24 mouse cellular contexts compared by ENCODE assay signal in genomic region chr1:171915638-171916458, GRCm38 (mm10). TPM values are rescaled to one million over a fixed set of nuclear protein-coding genes. Genes with fewer than 3 reads are reported as not detected.
DNase-seq lines count a peak whose midpoint lies in the region; ATAC-seq and TF ChIP-seq lines count a peak whose summit lies in the region.
"Had no signal": no experiment of that assay in that cellular context is flagged by ENCODE, and none has a peak within 500 bp of the region (broad histone marks: within the 10 kb centered on the region; RNA-seq: fewer than 3 reads in every experiment).

No protein-coding gene starts in this region.

- peak; percentile 29 for ATAC-seq in activated CD4-positive, CD25-positive, alpha-beta regulatory T cell, adult 4 months
- ATAC-seq: intestine, embryonic 16.5 days; liver, postnatal 0 days had no signal

- intact Hi-C loops in heart, postnatal 14 days (cut with DNase I): no loop called here

- peak; percentile 39 for DNase-seq in thymus, adult 2 months
- no peak for DNase-seq in thymus, postnatal 0 days (ENCODE audit: low spot score)
- DNase-seq in splenic B cell, adult 2 months (ENCODE audit: low read depth, low spot score): peak; percentile 80
- DNase-seq in heart, postnatal 14 days: no peak
- no peak for DNase-seq in heart, embryonic 10.5 days (ENCODE audit: low spot score)
- no peak for DNase-seq in urinary bladder, adult 18-20 months (ENCODE audit: low spot score in 2 of 2)
- DNase-seq: adrenal gland, adult 8-10 months; cerebellum, adult 9-10 months; gastrocnemius, postnatal 10 days; heart, adult 2 months; kidney, postnatal 4 days; liver, postnatal 0 days; lung, postnatal 4 days; right cerebral cortex, adult 18-20 months had no signal

- 57% methylated on average over 13 of the region's 13 CpGs for WGBS in thymus, adult 2 months
- 83% methylated on average over 13 of the region's 13 CpGs for WGBS in heart, embryonic 10.5 days

- TF ChIP-seq CTCF in thymus, adult 2 months (IDR thresholded peaks at IDR 0.05; ENCODE audit: borderline replicate concordance, control insufficient read depth, extremely low read depth, insufficient read depth, low read length, poor library complexity): no peak

- no peak for TF ChIP-seq POLR2A in thymus, adult 2 months (IDR thresholded peaks at IDR 0.05; ENCODE audit: control insufficient read depth, extremely low read depth, insufficient read depth, low read length, poor library complexity)

- H3K27ac ChIP-seq in thymus, adult 2 months (ENCODE audit: control insufficient read depth, insufficient read depth, low read length): peak overlapping the region; percentile 74
- H3K27ac ChIP-seq in heart, embryonic 10.5 days: no peak overlapping the region
- H3K27ac ChIP-seq: embryonic facial prominence, embryonic 10.5 days; forebrain, embryonic 12.5 days; heart, adult 2 months; hindbrain, embryonic 13.5 days; kidney, embryonic 15.5 days; limb, embryonic 10.5 days; neural tube, embryonic 12.5 days; stomach, postnatal 0 days had no signal

- no peak overlapping the region; the same call in 1 of the 2 replicates for H3K4me3 ChIP-seq in thymus, adult 2 months (ENCODE audit: control insufficient read depth, insufficient read depth, low read length)
- no peak overlapping the region for H3K4me3 ChIP-seq in heart, embryonic 10.5 days
- H3K4me3 ChIP-seq: embryonic facial prominence, embryonic 10.5 days; forebrain, embryonic 12.5 days; heart, adult 2 months; hindbrain, embryonic 13.5 days; kidney, embryonic 15.5 days; limb, embryonic 10.5 days; neural tube, embryonic 12.5 days had no signal

- no peaks in the 10 kb centered on the region for H3K27me3 ChIP-seq in thymus, adult 2 months (ENCODE audit: control insufficient read depth, insufficient read depth, low read length)
- no peaks in the 10 kb centered on the region for H3K27me3 ChIP-seq in splenic B cell, adult 2 months (ENCODE audit: control insufficient read depth, insufficient read depth, low read length, poor library complexity, severe bottlenecking)
- no peaks in the 10 kb centered on the region for H3K27me3 ChIP-seq in heart, embryonic 10.5 days (ENCODE audit: insufficient read depth, poor library complexity, severe bottlenecking)
- H3K27me3 ChIP-seq: forebrain, embryonic 12.5 days; hindbrain, embryonic 13.5 days; kidney, embryonic 15.5 days; neural tube, embryonic 12.5 days had no signal

- no peaks in the 10 kb centered on the region for H3K9me3 ChIP-seq in heart, embryonic 10.5 days
- H3K9me3 ChIP-seq: forebrain, embryonic 12.5 days; kidney, embryonic 15.5 days; neural tube, embryonic 12.5 days had no signal

- peaks cover 21% of the 10 kb centered on the region for H3K4me1 ChIP-seq in thymus, adult 2 months (replicated peaks; ENCODE audit: control insufficient read depth, insufficient read depth, low read length)
- no peaks in the 10 kb centered on the region for H3K4me1 ChIP-seq in heart, embryonic 10.5 days
- H3K4me1 ChIP-seq: embryonic facial prominence, embryonic 10.5 days; forebrain, embryonic 12.5 days; hindbrain, embryonic 13.5 days; kidney, embryonic 15.5 days; limb, embryonic 10.5 days; neural tube, embryonic 12.5 days had no signal

- H3K36me3 ChIP-seq in thymus, adult 2 months (ENCODE audit: control insufficient read depth, insufficient read depth, low read length): peaks cover 17% of the 10 kb centered on the region; the same call in 1 of the 2 replicates
- no peaks in the 10 kb centered on the region for H3K36me3 ChIP-seq in splenic B cell, adult 2 months (ENCODE audit: control insufficient read depth, insufficient read depth, low read length, poor library complexity, severe bottlenecking)
- no peaks in the 10 kb centered on the region for H3K36me3 ChIP-seq in heart, embryonic 10.5 days
- H3K36me3 ChIP-seq: embryonic facial prominence, embryonic 10.5 days; forebrain, embryonic 12.5 days; hindbrain, embryonic 13.5 days; kidney, embryonic 15.5 days; limb, embryonic 10.5 days; neural tube, embryonic 12.5 days had no signal

RNA-seq across cellular contexts. Expression of gene Slamf6, which starts 1.5 kb away (rescaled TPM):
- 46.6 and 52.0 TPM in 2 replicates for polyA plus RNA-seq in thymus, adult 2 months (2012; rRNA removed)
- 228 and 249 TPM in 2 replicates for polyA plus RNA-seq in thymus, postnatal 0 days (2015; fragmentation: Nextera tagmentation; extraction: Ambion mirVana)
- polyA plus RNA-seq in activated CD4-positive, CD25-positive, alpha-beta regulatory T cell, adult 4 months (2017; shearing (Covaris generic)): 100 to 1,000 TPM; 377 to 508 TPM
- 1 to 10 TPM in 1 of 2 experiments, under 1 TPM in 1; 0.79 to 3.5 TPM for total RNA-seq in heart, postnatal 14 days (2021)
- polyA plus RNA-seq in heart, embryonic 10.5 days (2016; fragmentation: Nextera tagmentation; extraction: Ambion mirVana): 0.08 TPM in 1 of 2 replicates, not detected in the other
- polyA plus RNA-seq: embryonic facial prominence, embryonic 10.5 days; forebrain, embryonic 12.5 days; hindbrain, embryonic 13.5 days; limb, embryonic 10.5 days; neural tube, embryonic 12.5 days had no signal

RNA-seq across cellular contexts. Expression of gene Gm10521, which starts 20.4 kb away (rescaled TPM):
- 9.5 and 11.6 TPM in 2 replicates for polyA plus RNA-seq in thymus, adult 2 months (2012; rRNA removed)
- polyA plus RNA-seq in thymus, postnatal 0 days (2015; fragmentation: Nextera tagmentation; extraction: Ambion mirVana): 0.39 and 0.88 TPM in 2 replicates
- polyA plus RNA-seq in activated CD4-positive, CD25-positive, alpha-beta regulatory T cell, adult 4 months (2017; shearing (Covaris generic)): 1 to 10 TPM; 1.1 to 2.3 TPM
- under 1 TPM; 0.17 to 0.32 TPM for total RNA-seq in heart, postnatal 14 days (2021)
- polyA plus RNA-seq in heart, embryonic 10.5 days (2016; fragmentation: Nextera tagmentation; extraction: Ambion mirVana): not detected in 2 replicates
- polyA plus RNA-seq: embryonic facial prominence, embryonic 10.5 days; forebrain, embryonic 12.5 days; heart, embryonic 16.5 days; hindbrain, embryonic 13.5 days; intestine, embryonic 16.5 days; kidney, embryonic 15.5 days; limb, embryonic 10.5 days; neural tube, embryonic 12.5 days; stomach, postnatal 0 days had no signal

Comparison
In these comparisons a context has a peak if more than half of its experiments do, and no peak if none do; other contexts are left out.
1. DNase-seq: peak in thymus, adult 2 months (single experiment) and splenic B cell, adult 2 months (single experiment); none in thymus, postnatal 0 days (single experiment), heart, postnatal 14 days (0 of 2), heart, embryonic 10.5 days (single experiment) and urinary bladder, adult 18-20 months (0 of 2).
2. RNA of gene Slamf6, which starts 1.5 kb away (polyA plus RNA-seq): 377 to 508 TPM in activated CD4-positive, CD25-positive, alpha-beta regulatory T cell, adult 4 months, 228 to 249 TPM in thymus, postnatal 0 days and 46.6 to 52.0 TPM in thymus, adult 2 months; 0.08 TPM in heart, embryonic 10.5 days; every median in the first group is over 10 times any median in the second.